Mouse (Mus musculus): Measurements from ENCODE around the gene Taldo1. TPM values are rescaled to one million over a fixed set of nuclear protein-coding genes. Genes with fewer than 3 reads are reported as not detected.

Taldo1 gene
- polyA plus RNA-seq, 1 experiment from 2014 or later, result 291 TPM

GRCm38 (mm10) chr7:141416144-141416841 lies 24.3 kb downstream of the Taldo1 start:
- Histone ChIP-seq H3K9me3 (replicated peaks; ENCODE audit: control insufficient read depth, low read length, poor library complexity, severe bottlenecking) (no peaks in the 10 kb centered on the region), H3K36me3 (ENCODE audit: control insufficient read depth, insufficient read depth, low read length) (no peaks in the 10 kb centered on the region), H3K4me1 (ENCODE audit: control insufficient read depth, insufficient read depth, low read length) (peaks cover 8% of the 10 kb centered on the region), H3K9ac (ENCODE audit: low read depth, low read length) (no peak overlapping the region), H3K4me3 (ENCODE audit: low read depth, low read length) (no peak overlapping the region), H3K4me2 (ENCODE audit: low read length) (no peak overlapping the region), H3K27ac (ENCODE audit: low read length) (no peak overlapping the region), H3K27me3 (ENCODE audit: control insufficient read depth, insufficient read depth, low read depth, low read length) (no peaks in the 10 kb centered on the region)
- WGBS, result 78% methylated on average over 6 of the region's 6 CpGs
- ATAC-seq, result no peak

- WGBS, result 70% methylated on average over 8 of the region's 8 CpGs
- Histone ChIP-seq H3K27me3 (ENCODE audit: control insufficient read depth, insufficient read depth, low read depth, low read length) (no peaks in the 10 kb centered on the region; the same call in 1 of the 2 replicates), H3K4me2 (ENCODE audit: low read length) (no peak overlapping the region), H3K9me3 (replicated peaks; ENCODE audit: control insufficient read depth, low read length, poor library complexity, severe bottlenecking) (no peaks in the 10 kb centered on the region), H3K4me1 (ENCODE audit: control insufficient read depth, insufficient read depth, low read length) (peaks cover 5% of the 10 kb centered on the region), H3K36me3 (ENCODE audit: control insufficient read depth, insufficient read depth, low read length) (no peaks in the 10 kb centered on the region), H3K9ac (ENCODE audit: low read depth, low read length) (no peak overlapping the region), H3K4me3 (ENCODE audit: low read depth, low read length) (no peak overlapping the region), H3K27ac (ENCODE audit: low read length) (no peak overlapping the region)
- ATAC-seq, result no peak
Observed at GRCm38 (mm10) chr7:141417731-141418681, 26.0 kb downstream of the Taldo1 start.

DNA sequence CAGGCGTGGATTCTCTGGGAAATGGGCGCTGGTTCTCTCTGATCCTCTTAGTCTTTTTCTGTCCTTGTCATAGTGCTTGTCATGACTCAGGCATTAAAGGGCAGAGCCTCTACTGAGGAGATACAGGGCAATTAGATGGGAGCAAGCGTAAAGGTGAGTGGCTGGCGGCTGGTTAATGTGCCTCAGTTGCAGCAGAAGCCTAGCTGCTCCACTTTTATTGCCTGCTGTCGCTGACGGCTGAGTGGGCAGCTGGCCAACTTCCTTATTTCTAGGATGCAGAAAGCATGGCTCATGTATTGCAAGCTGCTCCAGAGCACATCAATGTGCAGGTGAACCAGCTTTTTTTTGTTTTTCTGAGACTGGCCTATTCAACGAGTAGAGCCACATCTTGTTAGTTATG lies 27.0 kb downstream of the Taldo1 start:
- H3K36me3 ChIP-seq (ENCODE audit: control insufficient read depth, insufficient read depth, low read length), result no peaks in the 10 kb centered on the region
- peaks cover 2% of the 10 kb centered on the region; the same call in 1 of the 2 replicates for H3K4me1 ChIP-seq (ENCODE audit: control insufficient read depth, insufficient read depth, low read length)
- H3K4me3 ChIP-seq (ENCODE audit: low read depth, low read length), result no peak overlapping the region
- no peak overlapping the region for H3K9ac ChIP-seq (ENCODE audit: low read depth, low read length)
- H3K27me3 ChIP-seq (ENCODE audit: control insufficient read depth, insufficient read depth, low read depth, low read length), result no peaks in the 10 kb centered on the region; the same call in 1 of the 2 replicates
- WGBS, result 80% methylated on average over 7 of the region's 7 CpGs
- H3K27ac ChIP-seq (ENCODE audit: low read length), result no peak overlapping the region
- no peak overlapping the region for H3K4me2 ChIP-seq (ENCODE audit: low read length)
- no peaks in the 10 kb centered on the region for H3K9me3 ChIP-seq (replicated peaks; ENCODE audit: control insufficient read depth, low read length, poor library complexity, severe bottlenecking)
- no peak for ATAC-seq

- H3K9ac ChIP-seq (ENCODE audit: low read depth, low read length), result no peak overlapping the region
- H3K27ac ChIP-seq (ENCODE audit: low read length), result no peak overlapping the region
- no peaks in the 10 kb centered on the region for H3K4me1 ChIP-seq (ENCODE audit: control insufficient read depth, insufficient read depth, low read length)
- H3K27me3 ChIP-seq (ENCODE audit: control insufficient read depth, insufficient read depth, low read depth, low read length), result no peaks in the 10 kb centered on the region; the same call in 1 of the 2 replicates
- H3K36me3 ChIP-seq (ENCODE audit: control insufficient read depth, insufficient read depth, low read length), result no peaks in the 10 kb centered on the region
- ATAC-seq, result no peak
- no peaks in the 10 kb centered on the region for H3K9me3 ChIP-seq (replicated peaks; ENCODE audit: control insufficient read depth, low read length, poor library complexity, severe bottlenecking)
- 85% methylated on average over 9 of the region's 9 CpGs for WGBS
- no peak overlapping the region for H3K4me3 ChIP-seq (ENCODE audit: low read depth, low read length)
- no peak overlapping the region for H3K4me2 ChIP-seq (ENCODE audit: low read length)
Observed at GRCm38 (mm10) chr7:141420030-141420702, 28.2 kb downstream of the Taldo1 start.

DNA sequence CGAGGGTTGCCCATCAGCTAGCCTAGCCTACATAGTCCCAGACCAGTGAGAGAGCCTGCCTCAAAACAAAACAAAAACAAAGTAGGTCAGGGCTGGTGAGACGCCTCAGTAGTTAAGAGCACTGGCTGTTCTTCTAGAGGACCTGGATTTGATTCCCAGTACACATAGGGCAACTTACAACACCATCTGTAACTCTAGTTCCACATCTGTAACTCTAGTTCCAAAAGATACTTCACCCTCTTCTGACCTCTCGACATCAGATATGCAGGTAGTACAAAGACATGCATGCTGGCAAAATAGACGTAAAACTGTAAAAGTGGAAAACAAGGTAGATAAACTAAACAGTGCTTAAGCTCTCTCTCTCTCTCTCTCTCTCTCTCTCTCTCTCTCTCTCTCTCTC lies 31.8 kb downstream of the Taldo1 start:
- peaks cover 14% of the 10 kb centered on the region for H3K36me3 ChIP-seq (ENCODE audit: control insufficient read depth, insufficient read depth, low read length)
- no peak overlapping the region for H3K4me2 ChIP-seq (ENCODE audit: low read length)
- H3K27me3 ChIP-seq (ENCODE audit: control insufficient read depth, insufficient read depth, low read depth, low read length), result no peaks in the 10 kb centered on the region; the same call in 1 of the 2 replicates
- H3K9me3 ChIP-seq (replicated peaks; ENCODE audit: control insufficient read depth, low read length, poor library complexity, severe bottlenecking), result no peaks in the 10 kb centered on the region
- no peak overlapping the region for H3K9ac ChIP-seq (ENCODE audit: low read depth, low read length)
- H3K27ac ChIP-seq (ENCODE audit: low read length), result no peak overlapping the region
- H3K4me3 ChIP-seq (ENCODE audit: low read depth, low read length), result no peak overlapping the region
- 70% methylated on average over 4 of the region's 4 CpGs for WGBS
- no peak for ATAC-seq
- peaks cover 8% of the 10 kb centered on the region for H3K4me1 ChIP-seq (ENCODE audit: control insufficient read depth, insufficient read depth, low read length)

- H3K27me3 ChIP-seq (ENCODE audit: control insufficient read depth, insufficient read depth, low read depth, low read length), result no peaks in the 10 kb centered on the region; the same call in 1 of the 2 replicates
- no peak overlapping the region for H3K27ac ChIP-seq (ENCODE audit: low read length)
- no peak overlapping the region for H3K4me2 ChIP-seq (ENCODE audit: low read length)
- no peak for ATAC-seq
- no peak overlapping the region for H3K4me3 ChIP-seq (ENCODE audit: low read depth, low read length)
- H3K36me3 ChIP-seq (ENCODE audit: control insufficient read depth, insufficient read depth, low read length), result peaks cover 32% of the 10 kb centered on the region
- no peak overlapping the region for H3K9ac ChIP-seq (ENCODE audit: low read depth, low read length)
- WGBS, result 90% methylated on average over 12 of the region's 12 CpGs
- peaks cover 13% of the 10 kb centered on the region for H3K4me1 ChIP-seq (ENCODE audit: control insufficient read depth, insufficient read depth, low read length)
- H3K9me3 ChIP-seq (replicated peaks; ENCODE audit: control insufficient read depth, low read length, poor library complexity, severe bottlenecking), result no peaks in the 10 kb centered on the region
Observed at GRCm38 (mm10) chr7:141426948-141427730, 35.1 kb downstream of the Taldo1 start.

DNA sequence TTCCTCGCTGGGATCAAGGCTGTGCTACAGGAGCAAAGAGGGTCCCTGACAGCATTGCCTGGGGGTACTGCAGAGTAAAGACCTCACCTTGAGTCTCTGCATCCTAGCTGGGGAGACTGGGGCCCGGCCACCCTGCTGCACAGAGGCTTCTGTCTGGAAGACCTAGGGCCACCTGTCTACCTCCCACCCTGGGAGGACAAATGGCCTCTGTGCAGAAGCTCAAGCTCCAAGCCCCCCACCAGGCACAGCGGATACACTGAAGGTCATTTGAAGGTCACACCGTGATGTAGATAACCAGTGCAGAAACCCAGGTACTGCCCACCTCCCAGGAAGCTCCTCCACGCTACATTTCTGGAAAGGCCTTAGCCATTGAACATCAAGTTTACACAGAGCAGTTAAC lies 36.7 kb downstream of the Taldo1 start:
- Histone ChIP-seq H3K4me2 (ENCODE audit: low read length) (peak overlapping the region; percentile 76), H3K9ac (ENCODE audit: low read depth, low read length) (peak overlapping the region; percentile 86), H3K27ac (ENCODE audit: low read length) (peak overlapping the region; percentile 78), H3K36me3 (ENCODE audit: control insufficient read depth, insufficient read depth, low read length) (peaks cover 40% of the 10 kb centered on the region), H3K27me3 (ENCODE audit: control insufficient read depth, insufficient read depth, low read depth, low read length) (no peaks in the 10 kb centered on the region), H3K4me1 (ENCODE audit: control insufficient read depth, insufficient read depth, low read length) (peaks cover 24% of the 10 kb centered on the region), H3K4me3 (ENCODE audit: low read depth, low read length) (peak overlapping the region; percentile 55), H3K9me3 (replicated peaks; ENCODE audit: control insufficient read depth, low read length, poor library complexity, severe bottlenecking) (no peaks in the 10 kb centered on the region)
- 59% methylated on average over 5 of the region's 5 CpGs for WGBS
- ATAC-seq, result no peak

DNA sequence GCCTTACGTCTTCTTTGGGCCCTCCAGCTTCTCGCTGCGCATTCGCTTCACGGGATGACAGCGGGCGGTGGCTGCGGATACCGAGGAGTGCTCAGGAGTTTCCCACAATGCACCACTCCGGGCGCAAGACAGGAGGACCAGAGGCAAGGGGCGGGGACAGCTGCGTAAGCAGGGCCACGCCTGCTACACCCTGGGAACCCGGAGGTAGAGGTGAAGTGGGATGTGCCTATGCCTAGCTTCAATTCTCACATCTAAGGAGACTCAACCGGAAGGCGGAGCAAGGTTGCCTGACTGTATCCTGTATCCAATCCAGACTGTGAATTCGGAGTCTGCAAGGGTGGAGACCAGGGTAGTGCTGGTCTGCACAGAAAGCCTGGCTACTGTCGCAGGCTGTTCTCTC lies 37.3 kb downstream of the Taldo1 start, which contains the start of gene Cend1:
TSS of gene Cend1 (minus strand) at position 182 of the 400 bp plus-strand sequence.
- WGBS, result 3% methylated on average over 19 of the region's 19 CpGs
- H3K36me3 ChIP-seq (ENCODE audit: control insufficient read depth, insufficient read depth, low read length), result peaks cover 41% of the 10 kb centered on the region

More for the DNA sequence above, 37.3 kb downstream of the Taldo1 start, which contains the start of gene Cend1:
- peak; percentile 79 for ATAC-seq
- Histone ChIP-seq H3K9ac (ENCODE audit: low read depth, low read length) (peak within 1 kb of the TSS; percentile 86), H3K27ac (ENCODE audit: low read length) (peak within 1 kb of the TSS; percentile 78), H3K9me3 (replicated peaks; ENCODE audit: control insufficient read depth, low read length, poor library complexity, severe bottlenecking) (no peaks in the 10 kb centered on the region), H3K27me3 (ENCODE audit: control insufficient read depth, insufficient read depth, low read depth, low read length) (no peaks in the 10 kb centered on the region), H3K4me1 (ENCODE audit: control insufficient read depth, insufficient read depth, low read length) (peaks cover 30% of the 10 kb centered on the region), H3K4me2 (ENCODE audit: low read length) (peak within 1 kb of the TSS; percentile 76), H3K4me3 (ENCODE audit: low read depth, low read length) (peak within 1 kb of the TSS; percentile 55)

All from midbrain, embryonic 16.5 days (tissue).